In the genomic region with DNA sequence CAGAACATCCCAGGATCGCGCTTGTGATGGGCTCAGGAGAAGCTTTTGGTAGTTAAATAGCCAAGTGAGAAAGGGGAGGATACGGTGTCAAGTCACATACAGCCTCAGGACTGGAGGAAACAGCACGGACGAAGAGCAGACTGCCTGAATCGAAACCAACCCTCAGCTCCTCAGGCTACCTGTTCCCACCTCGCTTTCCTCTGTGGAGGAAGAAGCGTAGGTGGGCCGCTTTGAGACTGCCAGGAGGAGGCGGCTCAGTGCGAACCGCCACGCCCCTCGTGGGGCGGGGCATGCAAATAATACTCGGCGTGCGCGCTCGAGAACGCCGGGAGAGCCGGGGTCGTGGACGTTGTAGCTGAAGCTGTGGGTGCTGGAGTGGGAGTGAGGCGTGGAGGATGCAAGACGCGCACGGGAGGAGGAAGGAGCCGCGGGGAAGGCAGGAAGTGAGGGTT, we compare ENCODE assay signal across 8 mouse cellular contexts. TPM values are rescaled to one million over a fixed set of nuclear protein-coding genes. Genes with fewer than 3 reads are reported as not detected.
A peak's percentile ranks its signal among the peaks of the same experiment; 100 is the strongest.
DNase-seq lines count a peak whose midpoint lies in the region; ATAC-seq and TF ChIP-seq lines count a peak whose summit lies in the region.
"Not testable (repeated sequence)": the region's sequence is repeated elsewhere in the genome, so short reads cannot be mapped to it uniquely, and the experiment has no call there.

No protein-coding gene starts in this region.

- TF ChIP-seq POLR2A in brain, embryonic 14.5 days (IDR thresholded peaks at IDR 0.05; ENCODE audit: borderline replicate concordance, extremely low read depth, insufficient read depth, insufficient read length, poor library complexity, severe bottlenecking): not testable (repeated sequence)

- not testable (repeated sequence) for H3K36me3 ChIP-seq in erythroblast, embryonic 14.5 days (ENCODE audit: control insufficient read depth); heart, embryonic 12.5 days; kidney, embryonic 16.5 days (ENCODE audit: insufficient read depth, low read length); liver, embryonic 11.5 days (ENCODE audit: control insufficient read depth, insufficient read depth, low read length); splenic B cell, adult 2 months (ENCODE audit: control insufficient read depth, insufficient read depth, low read length, poor library complexity, severe bottlenecking)

- WGBS in heart, embryonic 12.5 days: under 1% methylated on average over 25 of the region's 31 CpGs
- WGBS in kidney, embryonic 16.5 days: under 1% methylated on average over 23 of the region's 31 CpGs
- WGBS in liver, embryonic 11.5 days: 0% methylated on average over 25 of the region's 31 CpGs

- TF ChIP-seq CTCF in brain, embryonic 14.5 days (IDR thresholded peaks at IDR 0.05; ENCODE audit: borderline replicate concordance, extremely low read depth, insufficient read depth, insufficient read length): not testable (repeated sequence)

- not testable (repeated sequence) for H3K27ac ChIP-seq in heart, embryonic 12.5 days (ENCODE audit: poor library complexity, severe bottlenecking); kidney, embryonic 16.5 days (ENCODE audit: low read length); liver, embryonic 11.5 days (ENCODE audit: low read depth, low read length)

- H3K4me2 ChIP-seq in heart, embryonic 12.5 days: peak overlapping the region; percentile 77
- H3K4me2 ChIP-seq in kidney, embryonic 16.5 days (replicated peaks; ENCODE audit: low read depth, low read length): peak overlapping the region; percentile 56
- H3K4me2 ChIP-seq in liver, embryonic 11.5 days: peak overlapping the region; percentile 83

- peaks cover 12% of the 10 kb centered on the region for H3K4me1 ChIP-seq in erythroblast, embryonic 14.5 days (ENCODE audit: control insufficient read depth)
- not testable (repeated sequence) for H3K4me1 ChIP-seq in heart, embryonic 12.5 days (replicated peaks); kidney, embryonic 16.5 days (ENCODE audit: insufficient read depth, low read length); liver, embryonic 11.5 days (replicated peaks; ENCODE audit: control insufficient read depth, insufficient read depth, low read length)

- H3K9me3 ChIP-seq in erythroblast, embryonic 14.5 days (ENCODE audit: control insufficient read depth, low read length); heart, embryonic 12.5 days (replicated peaks); kidney, embryonic 16.5 days (ENCODE audit: low read length); liver, embryonic 11.5 days (ENCODE audit: control insufficient read depth, low read length): not testable (repeated sequence)

- DNase-seq in CD4-positive helper T cell, adult 2 months (ENCODE audit: low read depth, low spot score): peak; percentile 91
- peak; percentile 91 for DNase-seq in brain, embryonic 14.5 days (ENCODE audit: low read depth)
- DNase-seq in liver, embryonic 11.5 days (ENCODE audit: low spot score): peak; percentile 84
- DNase-seq in naive thymus-derived CD4-positive, alpha-beta T cell, adult 2 months (ENCODE audit: low read depth): peak; percentile 91
- DNase-seq in splenic B cell, adult 2 months (ENCODE audit: low read depth, low spot score): peak; percentile 92

- peak overlapping the region; percentile 57 for H3K4me3 ChIP-seq in erythroblast, embryonic 14.5 days (replicated peaks)
- H3K4me3 ChIP-seq in heart, embryonic 12.5 days: peak overlapping the region; percentile 53
- peak overlapping the region; percentile 48 for H3K4me3 ChIP-seq in kidney, embryonic 16.5 days (ENCODE audit: low read length)
- H3K4me3 ChIP-seq in liver, embryonic 11.5 days (ENCODE audit: low read depth, low read length): peak overlapping the region; percentile 49

- H3K9ac ChIP-seq in heart, embryonic 12.5 days: peak overlapping the region; percentile 61
- peak overlapping the region; percentile 53 for H3K9ac ChIP-seq in kidney, embryonic 16.5 days (replicated peaks; ENCODE audit: low read length)
- peak overlapping the region; percentile 55 for H3K9ac ChIP-seq in liver, embryonic 11.5 days (ENCODE audit: low read depth, low read length)

- H3K27me3 ChIP-seq in erythroblast, embryonic 14.5 days (ENCODE audit: control insufficient read depth): peaks cover 37% of the 10 kb centered on the region
- H3K27me3 ChIP-seq in heart, embryonic 12.5 days (replicated peaks): peaks cover 28% of the 10 kb centered on the region
- H3K27me3 ChIP-seq in kidney, embryonic 16.5 days (ENCODE audit: insufficient read depth, low read length); splenic B cell, adult 2 months (ENCODE audit: control insufficient read depth, insufficient read depth, low read length, poor library complexity, severe bottlenecking): not testable (repeated sequence)
- H3K27me3 ChIP-seq in liver, embryonic 11.5 days (replicated peaks; ENCODE audit: control insufficient read depth, insufficient read depth, low read length): peaks cover 24% of the 10 kb centered on the region

- ATAC-seq in heart, embryonic 12.5 days (ENCODE audit: insufficient number of reproducible peaks, low FRiP score): peak; percentile 83
- ATAC-seq in kidney, embryonic 16.5 days (ENCODE audit: low FRiP score, low TSS enrichment): peak; percentile 86
- peak; percentile 84 for ATAC-seq in liver, embryonic 11.5 days (replicated peaks; ENCODE audit: low FRiP score)

RNA-seq across cellular contexts. Expression of a gene that starts 13.6 kb away (rescaled TPM):
- 0.61 and 0.79 TPM in 2 replicates for polyA plus RNA-seq in brain, embryonic 14.5 days (2012; rRNA removed)
- 0.01 TPM in 1 of 2 replicates, not detected in the other for polyA plus RNA-seq in erythroblast, embryonic 14.5 days (2012)
- polyA plus RNA-seq in heart, embryonic 12.5 days (2016; fragmentation: Nextera tagmentation; extraction: Ambion mirVana): 5.1 and 5.8 TPM in 2 replicates
- 5.2 and 5.3 TPM in 2 replicates for polyA plus RNA-seq in kidney, embryonic 16.5 days (2015; fragmentation: Nextera tagmentation; extraction: Ambion mirVana)
- 6.8 and 7.1 TPM in 2 replicates for polyA plus RNA-seq in liver, embryonic 11.5 days (2014; fragmentation: Nextera tagmentation; extraction: Ambion mirVana)

RNA-seq across cellular contexts. Expression of a gene that starts 58.4 kb away (rescaled TPM):
- 4.5 and 5.0 TPM in 2 replicates for polyA plus RNA-seq in brain, embryonic 14.5 days (2012; rRNA removed)
- polyA plus RNA-seq in erythroblast, embryonic 14.5 days (2012): 0.23 and 0.28 TPM in 2 replicates
- 16.9 and 18.7 TPM in 2 replicates for polyA plus RNA-seq in heart, embryonic 12.5 days (2016; fragmentation: Nextera tagmentation; extraction: Ambion mirVana)
- polyA plus RNA-seq in kidney, embryonic 16.5 days (2015; fragmentation: Nextera tagmentation; extraction: Ambion mirVana): 62.5 and 70.7 TPM in 2 replicates
- polyA plus RNA-seq in liver, embryonic 11.5 days (2014; fragmentation: Nextera tagmentation; extraction: Ambion mirVana): 40.2 and 43.2 TPM in 2 replicates

RNA-seq across cellular contexts. Expression of a gene that starts 58.4 kb away (rescaled TPM):
- polyA plus RNA-seq in brain, embryonic 14.5 days (2012; rRNA removed): 21.4 and 27.8 TPM in 2 replicates
- polyA plus RNA-seq in erythroblast, embryonic 14.5 days (2012): not detected in 2 replicates
- 0.22 and 0.29 TPM in 2 replicates for polyA plus RNA-seq in heart, embryonic 12.5 days (2016; fragmentation: Nextera tagmentation; extraction: Ambion mirVana)
- 5.8 and 5.9 TPM in 2 replicates for polyA plus RNA-seq in kidney, embryonic 16.5 days (2015; fragmentation: Nextera tagmentation; extraction: Ambion mirVana)
- polyA plus RNA-seq in liver, embryonic 11.5 days (2014; fragmentation: Nextera tagmentation; extraction: Ambion mirVana): 0.77 and 0.90 TPM in 2 replicates
